Mouse (Mus musculus) left cerebral cortex, postnatal 36 days (tissue): ENCODE measurements around the gene Washc2. TPM values are rescaled to one million over a fixed set of nuclear protein-coding genes. Genes with fewer than 3 reads are reported as not detected.

Experiments
- total RNA-seq, 2 experiments: library from RNA; stranded (reverse); gene quantifications; 2 replicates each; pipeline ENCODE4 v1.2.3; 2021

Gene Washc2
- total RNA-seq, 2 experiments from 2014 or later: 92.1 to 106 TPM

Other genes starting within 250 kb of the Washc2 start
- gene Plxnd1, start 213.0 kb upstream of the Washc2 start, total RNA-seq: 100 to 1,000 TPM; 115 to 121 TPM
- 10 to 100 TPM; 63.0 to 76.8 TPM for gene Tmcc1, start 14.6 kb upstream of the Washc2 start, total RNA-seq
- 10 to 100 TPM in 1 of 2 experiments, 1 to 10 TPM in 1; 8.3 to 10.8 TPM for gene Zfand4, start 56.2 kb downstream of the Washc2 start, total RNA-seq
- 10 to 100 TPM; 48.4 to 50.1 TPM for gene March8, start 130.0 kb downstream of the Washc2 start, total RNA-seq